Mouse (Mus musculus) small intestine, adult 2 months (tissue): Measurements from ENCODE around the gene Hmgb3. TPM values are rescaled to one million over a fixed set of nuclear protein-coding genes. Genes with fewer than 3 reads are reported as not detected.
A peak's percentile ranks its signal among the peaks of the same experiment; 100 is the strongest.
"Not testable (repeated sequence)": the region's sequence is repeated elsewhere in the genome, so short reads cannot be mapped to it uniquely, and the experiment has no call there.

Experiments
- H3K27ac ChIP-seq: fragments of 200-500 bp; 2 replicates; pipeline ENCODE4 v1.5.1; 2012; ENCODE audit warnings: low read depth, low read length, control low read depth, inconsistent platforms; ENCODE audit not compliant: insufficient read depth
- H3K27me3 ChIP-seq: fragments of 200-500 bp; 2 replicates; pipeline ENCODE4 v1.6.1; 2012; ENCODE audit warnings: mild to moderate bottlenecking, moderate library complexity, low read length, inconsistent platforms; ENCODE audit not compliant: control insufficient read depth, insufficient read depth
- H3K36me3 ChIP-seq: fragments of 200-500 bp; 2 replicates; pipeline ENCODE4 v1.6.1; 2012; ENCODE audit warnings: mild to moderate bottlenecking, low read length, control low read depth, inconsistent platforms; ENCODE audit not compliant: control insufficient read depth, insufficient read depth
- H3K4me1 ChIP-seq: fragments of 200-500 bp; 2 replicates; pipeline ENCODE4 v1.6.1; 2012; ENCODE audit warnings: low read length, inconsistent platforms, mixed read lengths; ENCODE audit not compliant: control insufficient read depth, insufficient read depth, insufficient read length
- H3K4me3 ChIP-seq: fragments of 200-500 bp; 2 replicates; pipeline ENCODE4 v1.5.1; 2012; ENCODE audit warnings: low read depth, mild to moderate bottlenecking, control low read depth, inconsistent platforms, low read length, moderate library complexity
- CTCF ChIP-seq: fragments of 200-500 bp; IDR thresholded peaks from 2 replicates; pipeline ENCODE4 v1.5.1; 2012; ENCODE audit warnings: low read depth, mild to moderate bottlenecking, control low read depth, inconsistent platforms, low read length, moderate library complexity, mixed read lengths; ENCODE audit not compliant: insufficient replicate concordance, insufficient read length; ENCODE audit errors: extremely low read depth
- POLR2A ChIP-seq: fragments of 200-500 bp; IDR thresholded peaks from 2 replicates; pipeline ENCODE4 v1.6.1; 2012; ENCODE audit warnings: low read depth, mild to moderate bottlenecking, control low read depth, inconsistent platforms, low read length, moderate library complexity
- WGBS: fragments of 180-500 bp; shearing (Covaris S2); methylation state at CpG from one replicate; pipeline ENCODE4 v1.1.7; 2018; 5-methylcytosine and 5-hydroxymethylcytosine counted together
- polyA plus RNA-seq: library from polyadenylated mRNA; depleted of rRNA; stranded (reverse); fragments of >200 nt; gene quantifications from 2 replicates; pipeline ENCODE4 v1.2.3, GENCODE M21; 2012; rRNA removed

The Hmgb3 gene
- 2.8 and 24.0 TPM in 2 replicates for polyA plus RNA-seq

- H3K4me3 ChIP-seq: peak within 1 kb of the TSS; percentile 94
- H3K27me3 ChIP-seq: no peaks in the 10 kb centered on the region; the same call in 1 of the 2 replicates
- WGBS: 17% methylated on average over 58 of the region's 59 CpGs
- H3K36me3 ChIP-seq: no peaks in the 10 kb centered on the region
- H3K27ac ChIP-seq: peak within 1 kb of the TSS; percentile 72
- TF ChIP-seq CTCF: no peak
- TF ChIP-seq POLR2A: peak; percentile 33
- H3K4me1 ChIP-seq: no peaks in the 10 kb centered on the region
Observed at GRCm38 (mm10) chrX:71555415-71556114, at the start of gene Hmgb3. Hmgb3 (plus strand) TSS chrX:71555918.

DNA sequence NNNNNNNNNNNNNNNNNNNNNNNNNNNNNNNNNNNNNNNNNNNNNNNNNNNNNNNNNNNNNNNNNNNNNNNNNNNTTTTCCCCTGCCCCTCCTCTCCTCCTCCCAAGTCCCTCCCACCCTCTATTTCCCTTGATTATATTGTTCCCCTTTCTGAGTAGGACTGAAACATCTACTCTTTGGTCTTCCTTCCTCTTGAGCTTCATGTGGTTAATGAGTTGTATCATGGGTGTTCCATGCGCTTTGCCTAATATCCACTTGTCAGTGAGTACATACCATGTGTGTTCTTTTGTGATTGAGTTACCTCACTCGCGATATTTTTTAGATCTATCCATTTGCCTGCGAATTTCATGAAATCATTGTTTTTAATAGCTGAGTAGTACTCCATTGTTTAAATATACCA is 49.1 kb upstream of the Hmgb3 start:
- H3K4me3 ChIP-seq, H3K36me3 ChIP-seq, H3K4me1 ChIP-seq, H3K27me3 ChIP-seq, H3K27ac ChIP-seq: not testable (repeated sequence)
- WGBS: 84% methylated on average over 4 of the region's 4 CpGs

- H3K27ac ChIP-seq: no peak overlapping the region
- H3K4me1 ChIP-seq: no peaks in the 10 kb centered on the region
- no peaks in the 10 kb centered on the region for H3K36me3 ChIP-seq
- no peak overlapping the region for H3K4me3 ChIP-seq
- no peaks in the 10 kb centered on the region for H3K27me3 ChIP-seq
- no peak for TF ChIP-seq CTCF
- WGBS: 79% methylated on average over 4 of the region's 4 CpGs
Observed at GRCm38 (mm10) chrX:71519252-71519651, 36.5 kb upstream of the Hmgb3 start.

- H3K27me3 ChIP-seq: no peaks in the 10 kb centered on the region
Observed at GRCm38 (mm10) chrX:71522889-71523288, 32.8 kb upstream of the Hmgb3 start.

DNA sequence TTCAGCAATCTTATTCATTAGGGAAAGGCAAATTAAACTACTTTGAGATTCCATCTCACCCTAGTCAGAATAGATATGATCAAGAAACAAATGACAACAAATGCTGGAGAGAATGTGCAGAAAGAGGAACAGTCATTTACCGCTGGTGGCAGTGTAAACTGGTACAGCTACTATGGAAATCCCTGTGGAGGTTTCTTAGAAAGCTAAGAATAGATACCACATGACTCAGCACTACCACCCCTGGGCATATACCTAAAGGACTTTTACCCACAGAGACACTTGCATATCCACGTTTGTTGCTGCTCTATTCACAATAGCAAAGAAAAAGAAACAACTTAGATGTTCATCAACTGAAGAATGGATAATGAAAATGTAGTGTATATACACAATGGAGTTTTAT is 31.4 kb upstream of the Hmgb3 start:
- WGBS: 58% methylated on average over 2 of the region's 2 CpGs
- no peaks in the 10 kb centered on the region for H3K27me3 ChIP-seq
- TF ChIP-seq POLR2A (no peak), CTCF (no peak)

More at GRCm38 (mm10) chrX:71522889-71523288, 32.8 kb upstream of the Hmgb3 start:
- no peak for TF ChIP-seq POLR2A
- no peak for TF ChIP-seq CTCF
- WGBS: 94% methylated on average over 3 of the region's 3 CpGs
- H3K4me1 ChIP-seq: no peaks in the 10 kb centered on the region
- H3K4me3 ChIP-seq: no peak overlapping the region
- H3K27ac ChIP-seq: no peak overlapping the region
- H3K36me3 ChIP-seq: no peaks in the 10 kb centered on the region

DNA sequence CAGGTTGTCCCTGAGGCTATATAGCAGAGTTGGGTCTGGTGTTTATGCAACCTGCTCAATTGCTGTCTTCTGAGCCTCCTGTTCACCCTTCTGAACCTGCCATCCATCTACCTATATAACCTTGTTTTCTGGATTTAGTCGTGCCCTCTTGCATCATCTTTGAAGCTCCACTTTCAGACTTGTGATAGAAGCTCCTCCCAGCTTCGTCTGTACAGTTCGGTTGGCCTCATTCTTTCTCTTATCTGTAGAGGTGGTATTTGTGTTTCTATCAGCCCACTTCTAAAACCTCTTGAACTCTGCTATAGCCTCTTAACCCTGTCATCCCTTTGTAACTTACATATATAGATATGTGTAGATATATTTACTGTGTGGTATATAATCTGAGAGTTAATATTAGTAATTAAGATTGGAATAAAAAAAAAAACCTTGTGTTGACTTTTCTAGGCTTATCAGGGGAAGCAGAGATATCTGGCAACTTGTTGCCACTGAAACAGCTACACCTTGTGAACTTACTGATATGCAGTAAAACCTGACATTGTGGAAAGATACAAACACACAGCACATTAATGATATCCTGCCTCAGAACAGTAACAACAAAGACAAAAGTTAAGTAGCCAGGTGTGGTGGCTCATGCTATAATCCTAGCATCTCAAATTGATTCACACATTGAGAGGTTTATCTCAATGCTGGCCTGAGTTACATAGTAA is 30.0 kb upstream of the Hmgb3 start:
- Histone ChIP-seq H3K27ac (no peak overlapping the region), H3K36me3 (no peaks in the 10 kb centered on the region), H3K4me1 (0 out of 2 replicates have a peak, but pooled peaks cover 1% of the 10 kb centered on the region), H3K4me3 (no peak overlapping the region), H3K27me3 (no peaks in the 10 kb centered on the region)
- no peak for TF ChIP-seq CTCF
- no peak for TF ChIP-seq POLR2A
- 22% methylated on average over 3 of the region's 3 CpGs for WGBS

More for the DNA sequence above, 31.4 kb upstream of the Hmgb3 start:
- no peak overlapping the region for H3K4me3 ChIP-seq
- H3K4me1 ChIP-seq: 0 out of 2 replicates have a peak, but pooled peaks cover 1% of the 10 kb centered on the region
- H3K36me3 ChIP-seq: no peaks in the 10 kb centered on the region
- H3K27ac ChIP-seq: no peak overlapping the region

DNA sequence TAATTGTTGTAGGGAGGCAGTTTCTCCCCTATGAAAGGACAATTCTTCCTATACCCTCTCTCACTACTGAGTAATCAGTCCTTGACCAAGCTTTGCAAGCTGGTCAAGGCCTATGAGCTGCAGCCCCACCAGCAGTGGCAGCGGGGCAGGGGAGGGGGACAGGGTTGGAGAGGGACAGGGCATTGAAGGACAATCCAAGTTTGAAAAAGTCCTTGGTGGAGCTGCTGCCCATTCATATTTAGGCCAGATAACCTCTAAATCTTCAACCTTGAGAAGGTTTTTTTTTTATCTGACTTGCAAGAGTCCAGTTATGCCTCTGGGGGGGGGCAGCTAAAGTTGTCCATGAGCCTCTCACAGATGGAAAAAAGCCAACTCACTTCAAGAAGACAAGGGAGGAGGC is 28.3 kb upstream of the Hmgb3 start:
- TF ChIP-seq CTCF: no peak
- no peak for TF ChIP-seq POLR2A
- Histone ChIP-seq H3K27me3 (no peaks in the 10 kb centered on the region), H3K27ac (no peak overlapping the region), H3K36me3 (no peaks in the 10 kb centered on the region), H3K4me1 (0 out of 2 replicates have a peak, but pooled peaks cover 1% of the 10 kb centered on the region), H3K4me3 (no peak overlapping the region)
- 74% methylated on average over 1 of the region's 1 CpGs for WGBS
